Mouse (Mus musculus) gastrocnemius, adult 18-20 months (tissue): ENCODE data around the gene Col4a3. TPM values are rescaled to one million over a fixed set of nuclear protein-coding genes. Genes with fewer than 3 reads are reported as not detected.

ENCODE experiments used
- DNase-seq: peaks from one replicate; pipeline ENCODE4 v3.0.0; 2021; ENCODE audit warnings: low spot score
- long read RNA-seq, 2 experiments: library from polyadenylated mRNA; stranded (forward); transcript quantifications; one replicate each; pipeline ENCODE4 v2.0.0; 2021
- total RNA-seq, 2 experiments: library from RNA; stranded (reverse); gene quantifications; 2 replicates each; pipeline ENCODE4 v1.2.3; 2021

Gene Col4a3
- under 1 TPM; 0.50 to 0.59 TPM for total RNA-seq
- long read RNA-seq, experiment 1, partial matches to known transcripts: 2 of 2 reads
- long read RNA-seq, experiment 1, other reads (novel, unspliced or antisense): 0 of 2 reads
- long read RNA-seq, experiment 2: 0 reads

GRCm38 (mm10) chr1:82586713-82587399, at the start of gene Col4a3, which contains the start of gene Col4a4:
Gene Col4a3, plus strand, starts transcription at chr1:82586921.
Gene Col4a4, minus strand, starts transcription at chr1:82586849.
- DNase-seq: peak; percentile 36

GRCm38 (mm10) chr1:82537848-82538247, 48.9 kb upstream of the Col4a3 start:
- DNase-seq: no peak

GRCm38 (mm10) chr1:82540056-82540455, 46.7 kb upstream of the Col4a3 start:
- no peak for DNase-seq

GRCm38 (mm10) chr1:82543934-82544333, 42.8 kb upstream of the Col4a3 start:
- DNase-seq: no peak

- DNase-seq: no peak
Measured at GRCm38 (mm10) chr1:82544419-82545185, 42.1 kb upstream of the Col4a3 start.

GRCm38 (mm10) chr1:82545199-82545960, 41.3 kb upstream of the Col4a3 start:
- no peak for DNase-seq

- no peak for DNase-seq
Measured at GRCm38 (mm10) chr1:82554443-82554850, 32.3 kb upstream of the Col4a3 start.

- no peak for DNase-seq
Measured at GRCm38 (mm10) chr1:82554889-82555288, 31.8 kb upstream of the Col4a3 start.

GRCm38 (mm10) chr1:82560223-82560622, 26.5 kb upstream of the Col4a3 start:
- no peak for DNase-seq

GRCm38 (mm10) chr1:82569405-82569804, 17.3 kb upstream of the Col4a3 start:
- no peak for DNase-seq

- DNase-seq: no peak
Measured at GRCm38 (mm10) chr1:82571758-82572157, 15.0 kb upstream of the Col4a3 start.

- DNase-seq: peak; percentile 19
Measured at GRCm38 (mm10) chr1:82575681-82576080, 11.0 kb upstream of the Col4a3 start.

- DNase-seq: no peak
Measured at GRCm38 (mm10) chr1:82576182-82576581, 10.5 kb upstream of the Col4a3 start.

GRCm38 (mm10) chr1:82577339-82577738, 9.4 kb upstream of the Col4a3 start:
- DNase-seq: no peak

GRCm38 (mm10) chr1:82577915-82578314, 8.8 kb upstream of the Col4a3 start:
- DNase-seq: peak; percentile 23

GRCm38 (mm10) chr1:82578320-82578719, 8.4 kb upstream of the Col4a3 start:
- DNase-seq: no peak

GRCm38 (mm10) chr1:82585981-82586380, 740 bp upstream of the Col4a3 start:
- DNase-seq: no peak

- DNase-seq: no peak
Measured at GRCm38 (mm10) chr1:82590266-82590665, 3.5 kb downstream of the Col4a3 start.

- DNase-seq: no peak
Measured at GRCm38 (mm10) chr1:82596864-82597596, 10.3 kb downstream of the Col4a3 start.

GRCm38 (mm10) chr1:82603198-82603950, 16.7 kb downstream of the Col4a3 start:
- no peak for DNase-seq
